Mouse (Mus musculus) thymus, postnatal 25 days (tissue): ENCODE measurements around the gene Foxd4.

Source experiments
- DNase-seq: peaks from one replicate; pipeline ENCODE4 v3.0.0; 2022

Foxd4 gene

DNA sequence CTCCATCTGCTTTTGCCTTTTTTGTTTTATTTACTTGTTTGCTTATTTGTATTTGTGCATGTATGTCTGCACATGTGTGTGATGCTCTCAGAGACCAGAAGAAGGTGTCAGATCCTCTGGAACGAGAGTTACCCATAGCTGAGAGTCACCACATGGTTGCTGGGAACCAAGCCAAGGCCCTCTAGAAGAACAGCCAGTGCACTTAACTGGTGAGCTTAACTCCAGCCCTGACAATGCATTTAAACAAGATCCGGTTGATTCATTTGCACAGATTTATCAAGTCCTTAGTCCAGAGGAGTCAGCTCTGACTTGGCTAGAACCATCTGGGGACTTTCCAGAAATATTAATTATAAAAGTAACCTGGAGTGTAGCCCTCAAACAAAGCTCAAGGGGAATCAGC is 27.1 kb downstream of the Foxd4 start:
- no peak for DNase-seq

- peak; percentile 48 for DNase-seq
These were observed 29.9 kb downstream of the Foxd4 start for GRCm38 (mm10) chr19:24871037-24871635.

GRCm38 (mm10) chr19:24865436-24865835 is 35.6 kb downstream of the Foxd4 start:
- no peak for DNase-seq

DNA sequence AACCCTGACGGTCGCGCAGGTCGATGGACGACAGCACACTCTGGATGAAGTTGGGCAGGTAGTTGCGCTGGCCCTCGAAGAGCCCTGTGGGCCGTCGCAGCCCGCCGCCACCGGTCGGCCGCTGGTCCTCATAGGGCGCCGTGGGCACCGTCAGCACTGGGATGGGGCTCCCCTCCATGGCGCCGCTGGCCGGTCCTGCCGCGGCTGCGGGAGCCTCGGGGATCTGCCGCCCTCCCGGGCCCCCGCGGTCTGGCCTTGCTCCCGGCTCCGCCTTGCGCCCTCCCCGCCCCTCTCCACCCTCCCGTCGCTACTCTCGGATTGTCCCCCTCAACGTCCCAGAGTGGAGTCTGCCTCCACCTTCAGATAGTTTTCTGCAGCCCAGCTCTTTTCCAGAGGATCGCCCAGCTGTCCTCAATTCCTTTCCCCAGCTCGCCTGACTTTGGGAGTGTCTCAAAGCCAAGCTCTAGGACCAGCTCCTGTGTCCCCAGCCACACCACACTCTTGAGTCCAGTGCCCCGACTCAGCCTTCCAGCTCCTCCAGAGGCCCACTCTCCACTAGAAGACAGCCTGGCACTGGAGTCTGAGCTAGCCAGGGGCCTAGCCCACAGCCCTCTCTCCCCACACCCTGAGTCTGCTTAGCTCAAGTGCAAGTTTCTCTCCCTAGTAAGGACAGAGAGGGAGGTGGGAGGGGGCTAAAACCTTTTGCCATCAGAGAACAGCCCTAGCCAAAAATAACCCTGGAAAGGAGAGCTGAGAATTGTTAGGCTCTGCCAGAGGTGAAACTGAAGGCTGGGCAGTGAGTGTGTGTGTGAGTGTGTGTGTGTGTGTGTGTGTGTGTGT is 39.2 kb downstream of the Foxd4 start, which contains the start of gene Pgm5:
Gene Pgm5, minus strand, starts transcription at position 244 of the 840 bp plus-strand sequence.
- no peak for DNase-seq

- DNase-seq = no peak
These were observed 39.8 kb downstream of the Foxd4 start for GRCm38 (mm10) chr19:24861276-24861611.

- no peak for DNase-seq
These were observed 49.3 kb downstream of the Foxd4 start for GRCm38 (mm10) chr19:24851456-24852315.
